Mouse (Mus musculus) ovary, adult 18-20 months (tissue): ENCODE results near the gene Xrn1.
"Not testable (repeated sequence)": the region's sequence is repeated elsewhere in the genome, so short reads cannot be mapped to it uniquely, and the experiment has no call there.

Experiments used
- DNase-seq: peaks from one replicate; pipeline ENCODE4 v3.0.0; 2022; ENCODE audit warnings: low spot score, mixed read lengths

Gene Xrn1

DNA sequence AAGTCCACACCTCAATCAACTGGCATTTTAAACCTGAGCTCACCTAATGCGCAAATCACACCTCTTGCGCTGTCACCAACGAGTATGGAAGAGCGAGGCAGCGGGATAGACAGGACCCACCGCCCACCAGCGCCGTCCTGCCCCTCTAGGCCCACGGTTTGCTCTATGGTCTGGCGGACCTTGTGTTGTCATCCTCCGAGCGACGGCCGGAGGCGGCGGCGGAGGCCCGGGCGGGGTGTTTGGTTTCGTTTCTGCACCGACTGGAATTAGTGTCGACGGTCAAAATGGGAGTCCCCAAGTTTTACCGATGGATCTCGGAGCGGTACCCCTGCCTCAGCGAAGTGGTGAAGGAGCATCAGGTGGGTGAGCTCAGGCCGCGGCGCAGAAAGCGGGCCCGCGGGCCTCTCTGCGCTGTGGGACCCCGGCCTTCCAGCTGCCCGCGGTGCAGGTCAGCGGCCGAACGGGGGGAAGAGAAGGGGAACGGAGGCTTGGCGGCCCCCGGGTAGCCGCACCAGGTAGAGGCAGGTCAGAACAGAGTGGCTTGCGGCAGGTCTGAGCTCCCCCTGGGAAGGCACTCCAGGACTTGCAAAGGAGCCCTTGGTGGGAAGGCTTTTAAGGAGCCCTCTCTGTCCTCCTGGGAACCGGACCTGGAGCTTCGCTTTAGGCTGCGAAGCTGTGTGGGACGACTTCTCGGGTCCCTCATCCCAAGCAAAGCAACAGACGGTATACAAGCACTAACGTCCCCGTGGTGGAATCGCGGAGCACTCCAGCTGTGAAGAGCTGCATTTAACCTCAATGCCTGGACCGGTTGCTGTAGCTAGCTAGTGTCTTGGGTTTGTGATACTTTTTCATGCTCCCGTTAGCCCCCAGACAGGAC is at the start of gene Xrn1:
Xrn1 (plus strand) TSS at position 176 of the 877 bp plus-strand sequence.
- peak; percentile 84 for DNase-seq

DNA sequence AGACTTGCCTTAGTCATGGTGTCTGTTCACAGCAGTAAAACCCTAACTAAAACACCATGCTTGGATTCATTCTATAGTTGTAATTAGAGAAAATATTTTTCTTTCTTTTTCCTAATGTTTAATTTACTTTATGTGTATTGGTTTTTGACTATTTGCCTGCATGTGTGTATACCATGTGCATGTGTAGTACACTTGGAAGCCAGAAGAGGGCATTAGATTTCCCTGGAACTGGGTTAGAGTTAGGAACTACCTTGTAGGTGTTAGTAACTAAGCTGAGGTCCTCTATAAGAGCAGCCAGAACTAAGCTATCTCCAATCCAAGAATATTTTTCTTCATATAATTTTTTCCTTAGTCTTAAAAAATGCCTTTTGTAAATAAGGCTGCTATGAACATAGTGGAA is 21.7 kb upstream of the Xrn1 start:
- no peak for DNase-seq

DNA sequence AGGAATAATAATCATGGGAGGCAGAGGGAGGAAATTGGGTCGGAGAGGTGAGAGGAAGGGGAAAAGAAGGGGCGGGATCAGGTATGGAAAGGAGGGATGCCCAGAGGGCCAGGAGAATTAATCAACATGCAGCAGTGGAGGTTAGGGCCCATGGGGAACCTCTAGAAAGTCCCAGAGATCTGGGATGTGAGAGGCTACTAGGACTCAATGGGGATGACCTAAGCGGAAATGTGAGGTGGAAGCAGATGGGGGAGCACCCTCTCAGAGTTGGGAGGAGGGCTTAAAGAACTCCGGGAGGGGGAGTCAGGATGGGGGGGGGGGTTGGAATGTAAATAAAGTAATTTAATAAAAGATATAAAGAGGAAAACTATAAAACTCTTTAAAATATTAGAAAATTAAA is 902 bp upstream of the Xrn1 start:
- DNase-seq, result no peak

DNA sequence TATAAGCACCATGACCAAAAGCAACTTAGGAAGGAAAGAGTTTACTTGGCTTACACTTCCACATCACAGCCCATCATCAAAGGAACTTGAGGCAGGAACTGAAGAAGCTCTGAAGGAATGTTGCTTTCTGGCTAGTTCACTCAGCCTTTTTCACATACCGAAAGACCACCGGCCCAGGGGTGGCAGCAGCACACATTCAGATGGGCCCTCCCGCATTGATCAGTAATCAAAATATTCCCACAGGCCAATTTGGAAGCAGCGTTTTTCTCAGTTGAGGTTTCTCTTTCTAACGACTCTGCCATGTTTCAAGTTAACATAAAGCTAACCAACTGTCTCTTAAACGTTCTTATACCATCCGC is 355 bp upstream of the Xrn1 start:
- DNase-seq, result no peak

DNA sequence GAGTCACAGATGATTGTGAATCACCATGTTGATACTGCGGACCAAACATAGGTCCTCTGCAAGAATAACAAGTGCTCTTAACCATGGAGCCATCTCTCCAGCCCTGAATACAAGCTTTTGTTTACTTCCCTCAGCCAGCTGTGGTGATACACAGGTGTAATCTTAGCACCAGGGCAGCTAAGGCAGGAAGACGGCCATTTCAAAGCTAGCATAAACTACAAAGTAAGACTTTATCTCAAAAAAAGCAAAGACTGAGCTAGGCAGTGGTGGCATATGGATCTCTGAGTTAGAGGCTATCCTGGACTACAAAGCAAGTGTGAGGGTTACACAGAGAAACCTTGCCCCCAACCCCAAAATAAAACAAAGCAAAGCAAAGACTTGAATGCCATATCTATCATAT is 3.1 kb downstream of the Xrn1 start:
- DNase-seq, result no peak

DNA sequence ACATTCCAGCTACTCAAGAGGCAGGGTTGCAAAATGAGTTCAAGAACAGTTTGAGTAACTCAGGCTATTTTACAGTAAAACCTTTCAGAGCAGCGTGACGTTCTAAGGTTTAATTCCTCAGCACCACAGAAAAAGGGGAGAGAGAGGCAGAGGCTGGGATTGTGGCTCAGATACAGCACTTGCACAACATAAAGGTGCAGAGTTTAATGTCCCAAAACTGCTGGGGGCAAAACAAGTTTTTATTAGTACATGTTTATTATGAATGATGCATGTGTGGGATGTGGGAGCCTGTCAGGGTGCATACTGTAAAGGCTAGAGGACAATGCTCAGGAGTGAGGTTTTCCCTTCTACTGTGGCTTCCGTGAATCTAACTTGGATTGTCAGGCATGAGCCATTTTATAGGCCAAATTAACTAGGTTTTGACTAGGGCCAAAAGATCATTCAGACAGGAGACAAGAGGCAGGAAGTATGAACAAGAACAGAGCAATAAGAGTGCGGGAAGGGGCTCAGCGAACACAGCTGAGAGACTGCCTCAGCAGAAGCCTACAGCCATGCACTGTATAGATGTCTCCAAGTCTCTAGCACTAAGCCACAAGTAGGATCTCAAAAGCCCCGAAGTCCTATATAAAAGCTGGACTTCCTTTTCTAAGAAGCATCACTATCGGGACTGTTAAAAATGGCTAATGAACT is 3.6 kb downstream of the Xrn1 start:
- DNase-seq, result no peak

DNA sequence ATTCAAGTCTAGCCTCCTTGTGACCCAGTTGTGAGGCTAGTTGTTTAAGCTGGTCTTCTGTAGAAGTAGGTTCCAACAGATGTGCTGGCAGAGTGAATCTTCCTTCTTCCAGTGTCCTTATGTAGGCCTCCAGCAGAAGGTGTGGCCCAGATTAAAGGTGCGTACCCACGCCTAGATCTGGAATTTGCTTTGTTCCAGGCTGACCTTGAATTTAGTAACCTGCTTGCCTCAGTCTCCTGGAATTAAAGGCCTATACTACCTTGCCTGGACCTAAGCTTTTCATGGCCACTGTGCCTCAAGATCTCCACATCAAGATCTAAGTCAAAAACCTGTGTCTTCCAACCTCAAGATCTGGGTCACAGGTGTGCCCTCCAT is 4.2 kb downstream of the Xrn1 start:
- DNase-seq, result not testable (repeated sequence)

DNA sequence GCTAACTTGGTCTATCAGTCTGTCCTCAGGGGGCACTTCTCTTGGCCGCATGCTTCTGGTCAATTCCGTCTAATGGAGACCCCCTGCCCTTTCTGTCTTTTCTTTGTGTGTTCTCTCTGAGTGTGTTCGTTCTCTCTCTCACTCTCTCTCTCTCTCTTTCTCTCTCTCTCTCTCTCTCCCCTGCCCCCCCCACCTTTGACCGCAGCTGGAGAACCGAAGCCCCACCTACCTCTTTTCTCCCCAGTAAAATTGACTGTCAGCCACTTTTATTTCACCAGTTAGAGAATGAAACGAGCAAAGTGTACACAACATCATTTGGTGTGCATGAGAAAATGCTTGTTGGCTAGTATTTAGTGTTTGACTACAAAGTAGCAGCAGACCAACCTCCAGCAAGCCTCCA is 4.7 kb downstream of the Xrn1 start:
- no peak for DNase-seq

DNA sequence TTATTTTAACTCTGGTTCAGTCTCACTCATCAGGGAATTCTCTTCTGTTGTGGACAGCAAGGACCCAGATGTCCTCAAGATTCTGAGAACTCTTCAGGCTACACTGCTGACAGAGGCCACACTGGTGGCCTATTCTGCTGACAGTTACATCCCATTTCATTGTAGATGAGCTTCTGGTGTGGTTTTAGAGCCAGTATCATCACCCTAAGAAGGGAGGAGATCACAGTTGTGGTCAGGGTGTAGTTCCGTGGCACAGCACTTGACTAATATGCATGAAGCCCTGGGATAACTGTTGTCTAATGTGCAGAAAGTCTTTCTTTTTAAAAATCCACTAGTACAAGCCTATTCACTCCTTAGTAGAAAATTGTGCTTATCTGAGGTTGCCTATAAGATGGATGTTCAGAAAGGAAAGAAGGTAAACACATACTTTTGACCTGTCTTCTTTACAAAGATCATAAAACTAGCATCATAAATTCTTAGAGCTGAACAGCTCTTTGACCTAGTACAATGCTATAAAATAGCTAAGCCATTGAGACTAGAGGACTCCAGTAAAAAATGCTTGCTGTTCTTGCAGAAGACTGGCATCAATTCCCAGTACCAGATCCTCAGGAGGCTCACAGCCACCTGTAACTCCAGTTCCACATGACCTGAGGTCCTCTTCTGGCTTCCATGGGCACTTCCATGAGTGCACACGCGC is 5.3 kb downstream of the Xrn1 start:
- DNase-seq, result no peak

DNA sequence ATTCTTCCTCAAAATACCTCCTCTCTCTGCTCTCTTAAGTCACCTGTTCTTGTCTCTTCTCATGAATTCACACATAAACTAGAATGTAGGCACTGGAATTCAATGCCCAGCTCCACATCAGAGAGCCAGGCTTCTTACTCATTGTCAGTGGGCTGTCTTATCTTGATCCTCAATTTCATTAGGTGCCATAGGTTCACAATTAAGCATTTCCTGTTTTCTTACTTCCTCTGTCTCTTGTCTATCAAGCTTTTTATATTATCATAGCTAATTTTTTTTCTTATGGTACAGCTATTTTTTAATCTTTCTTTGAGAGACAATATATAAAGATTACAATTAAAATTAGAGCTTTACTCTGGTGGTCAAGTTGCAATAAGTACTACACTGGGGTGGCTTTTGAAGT is 6.5 kb downstream of the Xrn1 start:
- DNase-seq, result no peak

DNA sequence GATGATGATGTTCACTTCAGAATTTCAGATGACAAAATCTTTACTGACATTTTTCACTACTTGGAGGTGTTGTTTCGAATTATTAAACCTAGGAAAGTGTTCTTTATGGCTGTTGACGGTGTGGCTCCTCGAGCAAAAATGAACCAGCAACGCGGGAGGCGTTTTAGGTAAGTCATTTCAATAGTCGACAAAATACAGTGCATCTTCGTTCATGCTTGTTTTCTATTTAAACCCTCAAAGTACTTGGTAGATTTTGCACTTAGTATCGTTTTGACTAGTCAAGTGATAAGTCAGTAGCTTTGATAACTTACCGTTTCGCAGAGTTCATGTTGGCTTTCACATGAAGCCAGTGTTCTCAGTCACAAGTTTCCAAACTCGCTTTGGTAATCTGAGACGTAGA is 9.5 kb downstream of the Xrn1 start:
- no peak for DNase-seq

DNA sequence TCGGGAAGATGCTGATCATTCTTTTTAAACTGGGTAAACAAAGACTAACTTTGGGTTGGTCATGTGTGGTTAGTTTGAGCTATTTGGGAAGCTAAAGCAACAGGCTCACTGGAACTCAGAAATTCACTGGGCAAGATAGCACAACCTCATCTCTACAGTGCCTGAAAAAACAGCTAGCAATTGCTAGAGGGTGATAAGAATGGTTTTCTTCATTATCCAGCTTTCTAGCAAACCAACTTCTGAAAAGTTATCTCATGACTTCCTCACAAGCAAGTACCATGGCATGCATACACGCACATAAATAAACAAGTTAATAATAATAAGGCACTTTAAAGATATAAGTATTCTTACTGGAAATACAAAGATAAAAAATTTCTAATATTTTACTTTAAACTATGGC is 23.7 kb downstream of the Xrn1 start:
- DNase-seq, result no peak

DNA sequence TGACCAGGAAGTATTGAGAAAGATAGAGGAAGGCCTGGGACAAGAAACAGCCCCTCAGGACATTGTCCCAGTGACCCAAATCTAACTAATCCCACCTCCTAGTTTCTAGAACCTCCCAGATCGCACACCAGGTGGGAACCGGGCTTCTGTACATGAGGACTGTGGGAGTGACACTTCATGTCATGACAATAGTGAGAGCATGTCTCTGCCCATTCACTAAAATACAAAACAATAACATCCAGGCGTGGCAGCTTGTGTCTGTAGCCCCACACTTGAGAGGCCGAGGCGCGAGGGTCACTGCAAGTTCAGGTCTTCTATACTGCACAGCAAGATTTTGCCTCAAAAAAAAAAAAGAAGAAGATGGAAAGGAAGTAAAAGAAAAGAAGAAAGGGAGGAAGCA is 25.3 kb downstream of the Xrn1 start:
- DNase-seq, result no peak

DNA sequence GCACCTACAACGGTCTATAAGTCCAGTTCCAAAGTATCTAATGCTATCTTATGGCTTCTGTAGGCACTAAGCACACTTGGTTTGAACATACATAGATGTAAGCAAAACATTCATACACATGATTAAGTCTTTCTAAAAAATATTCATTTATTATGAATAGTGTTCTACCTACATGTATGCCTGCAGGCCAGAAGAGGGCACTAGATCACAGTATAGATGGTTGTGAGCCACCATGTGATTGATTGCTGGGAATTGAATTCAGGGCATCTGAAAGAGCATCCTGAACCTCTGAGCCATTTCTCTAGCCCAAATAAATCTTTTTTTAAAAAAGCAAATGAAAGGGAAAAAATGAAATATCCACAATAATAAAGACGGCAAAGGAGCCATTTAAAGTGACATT is 37.7 kb downstream of the Xrn1 start:
- DNase-seq, result no peak

DNA sequence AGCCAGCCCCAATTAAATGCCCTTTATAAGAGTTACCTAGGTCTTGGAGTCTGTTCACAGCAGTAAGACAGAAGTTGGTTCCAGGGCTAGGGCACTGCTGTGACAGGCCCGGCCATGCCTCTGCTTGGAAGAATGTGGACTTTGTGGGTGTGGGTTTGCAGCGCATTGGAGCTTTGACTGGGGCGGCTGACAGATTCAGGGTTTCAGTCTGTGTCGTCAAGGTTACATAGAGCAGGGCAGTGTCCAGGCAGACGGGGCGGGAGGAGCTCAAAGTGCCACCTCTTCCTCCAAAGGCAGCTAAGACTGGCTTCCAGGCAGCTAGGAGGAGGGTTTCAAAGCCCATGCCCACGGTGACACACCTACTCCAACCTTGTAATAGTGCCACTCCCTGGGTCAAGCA is 49.9 kb downstream of the Xrn1 start:
- no peak for DNase-seq

DNA sequence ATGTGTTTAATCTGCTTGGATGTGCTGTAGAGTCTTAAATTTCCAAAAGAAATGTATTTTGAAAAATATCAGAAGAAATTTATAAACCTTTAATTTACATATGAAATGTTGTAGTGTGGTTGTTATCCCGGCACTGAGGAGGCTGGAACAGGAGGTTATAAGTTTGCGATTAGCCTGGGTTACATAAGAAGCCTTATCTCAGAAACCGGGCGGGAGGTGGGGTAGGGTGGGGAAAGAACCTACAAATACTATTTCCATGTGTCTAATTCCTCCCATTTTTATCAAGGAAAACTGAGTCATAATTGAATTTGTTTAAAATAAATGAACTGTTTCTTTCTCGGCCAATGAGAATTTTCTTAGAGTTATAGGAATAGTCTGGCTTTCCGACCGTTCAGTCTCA is 56.1 kb downstream of the Xrn1 start:
- DNase-seq, result no peak

DNA sequence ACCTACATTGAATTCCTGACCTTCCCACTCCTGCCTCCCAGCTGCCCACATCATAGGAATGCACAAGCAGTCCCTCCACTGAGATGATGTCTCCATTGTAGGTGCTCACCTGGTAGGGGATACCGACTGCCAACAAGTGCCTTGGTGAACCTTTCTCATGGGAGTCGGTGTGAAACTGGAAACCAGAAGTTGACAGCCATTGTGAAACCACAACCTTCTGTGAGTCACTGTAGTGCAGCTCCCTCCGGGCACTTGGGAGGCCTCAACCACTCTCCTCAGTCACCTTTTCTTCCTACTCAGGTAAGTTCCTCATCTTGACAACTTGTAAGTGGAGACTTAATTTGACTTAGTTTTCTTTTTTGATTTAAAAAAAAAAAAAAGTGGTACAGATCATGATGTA is 69.4 kb downstream of the Xrn1 start:
- DNase-seq, result no peak

DNA sequence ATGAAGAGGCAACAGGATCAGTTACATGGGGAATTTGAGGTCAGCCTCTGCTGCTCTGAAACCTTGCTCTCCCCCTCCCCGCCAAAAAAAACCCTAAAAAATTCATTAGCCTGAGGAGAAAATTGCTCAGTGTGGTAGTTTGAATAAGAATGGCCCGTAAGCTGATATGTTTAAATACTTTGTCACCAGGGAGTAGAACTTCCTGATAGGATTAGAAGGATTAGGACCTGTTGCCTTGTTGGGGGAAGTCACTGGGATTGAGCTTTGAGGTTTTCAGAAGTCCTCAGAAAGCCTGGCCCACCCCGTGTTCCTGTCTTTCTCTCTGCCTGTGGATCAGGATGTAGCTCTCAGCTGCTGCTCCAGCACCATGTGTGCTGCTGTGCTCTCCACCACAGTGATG is 73.4 kb downstream of the Xrn1 start:
- DNase-seq, result no peak

DNA sequence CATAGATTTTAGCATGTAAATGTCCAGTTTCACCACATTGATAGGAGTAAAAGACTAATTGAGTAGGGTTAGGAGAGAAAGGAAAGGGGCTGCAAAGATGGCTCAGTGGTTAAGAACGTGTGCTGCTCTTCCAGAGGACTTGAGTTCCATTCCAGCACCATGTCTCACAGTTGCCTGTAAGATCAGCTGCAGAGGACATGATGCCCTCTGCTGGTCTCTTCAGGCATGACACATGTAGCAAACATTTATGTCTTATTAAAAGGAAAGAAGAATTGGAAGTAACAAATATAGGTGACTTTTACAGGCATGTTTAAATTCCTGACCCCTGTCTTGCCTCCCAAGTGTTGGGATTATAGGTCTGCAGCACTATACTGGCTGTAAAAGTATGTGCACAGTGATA is 74.3 kb downstream of the Xrn1 start:
- DNase-seq, result no peak

DNA sequence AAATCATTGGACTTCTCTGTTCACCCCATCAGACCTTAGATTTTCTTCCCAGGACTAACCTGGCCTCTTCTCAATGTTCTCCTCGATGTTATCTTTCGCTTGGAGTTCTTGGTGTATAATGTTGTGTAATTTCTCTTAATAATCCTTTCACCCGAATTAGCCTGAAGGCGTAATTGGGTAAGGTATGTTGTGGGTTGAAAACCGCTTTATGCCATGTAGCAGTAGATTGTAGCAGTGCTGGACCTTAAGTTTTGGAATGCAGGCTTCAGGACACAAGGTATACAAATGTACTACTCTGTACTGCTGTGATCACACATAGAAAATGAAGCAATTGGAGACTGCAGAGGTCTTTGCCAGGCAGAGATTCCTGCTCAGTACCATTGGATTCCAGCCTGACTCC is 75.3 kb downstream of the Xrn1 start:
- no peak for DNase-seq

DNA sequence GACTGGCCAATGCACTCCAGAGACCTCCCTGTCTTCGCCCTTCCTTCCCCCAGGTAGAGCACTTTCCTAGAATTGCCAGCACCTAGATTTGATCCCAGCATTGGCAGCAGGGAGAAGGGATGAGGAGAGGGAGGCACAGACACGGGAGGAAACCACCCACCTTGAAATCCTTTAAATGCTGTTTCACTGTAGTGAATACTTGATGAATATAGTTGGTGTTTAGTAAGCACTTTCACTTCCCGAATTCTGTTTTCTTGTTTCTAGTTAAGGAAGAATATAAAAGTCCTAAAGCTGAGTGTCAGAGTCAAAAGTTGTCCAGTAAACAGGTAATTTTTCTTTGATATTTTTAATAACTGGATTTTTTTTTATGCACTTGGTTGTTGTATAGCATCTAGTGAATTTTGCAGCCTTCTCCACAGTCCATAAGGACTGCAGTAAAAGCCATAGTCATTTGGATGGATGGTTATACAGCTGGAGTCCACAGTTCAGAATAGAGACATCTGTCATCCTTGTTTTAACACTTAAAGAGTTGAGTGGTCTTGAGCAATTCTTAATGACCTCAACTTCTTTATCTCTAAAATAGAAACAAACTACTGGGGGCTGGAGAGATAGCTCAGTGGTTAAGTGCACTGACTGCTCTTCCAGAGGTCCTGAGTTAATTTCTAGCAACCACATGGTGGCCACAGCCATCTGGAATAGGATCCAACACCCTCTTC is 81.0 kb downstream of the Xrn1 start:
- no peak for DNase-seq

DNA sequence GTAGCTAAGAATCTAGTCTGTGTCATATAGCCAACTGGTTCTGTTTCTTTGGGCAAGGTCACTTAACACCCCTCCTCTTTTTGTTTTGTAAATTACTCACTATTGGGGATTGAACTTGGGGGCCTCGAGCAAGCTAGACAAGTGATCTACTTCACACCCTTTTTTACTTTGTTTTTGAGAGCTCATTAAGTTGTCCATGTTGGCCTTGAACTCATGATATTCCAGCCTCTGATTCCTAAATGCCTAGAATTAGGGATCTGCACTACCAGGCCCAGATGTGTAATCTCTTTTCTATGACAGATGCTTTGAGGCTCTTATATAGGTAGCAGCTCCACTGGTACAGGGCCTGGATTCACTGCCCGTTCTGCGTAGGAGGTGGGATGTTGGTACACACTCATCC is 89.7 kb downstream of the Xrn1 start:
- no peak for DNase-seq

DNA sequence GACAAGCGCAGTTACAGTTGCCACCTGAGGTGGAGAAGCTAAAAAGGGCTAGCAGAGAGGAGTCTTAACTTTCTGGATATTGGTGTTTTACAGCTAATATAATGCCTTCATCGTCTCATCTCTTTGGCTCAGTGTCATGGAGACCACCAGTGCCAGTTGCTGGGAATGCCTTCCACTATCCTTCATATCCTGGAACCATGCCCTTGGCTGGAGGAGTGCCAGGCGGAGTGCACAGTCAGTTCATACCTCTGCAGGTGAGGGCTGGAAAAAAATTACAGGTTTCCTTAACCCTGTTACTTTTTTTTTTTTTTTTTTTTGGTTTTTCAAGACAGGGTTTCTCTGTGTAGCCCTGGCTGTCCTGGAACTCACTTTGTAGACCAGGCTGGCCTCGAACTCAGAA is 96.9 kb downstream of the Xrn1 start:
- DNase-seq, result no peak
